21 mouse cellular contexts compared by ENCODE assay signal in the genomic region with DNA sequence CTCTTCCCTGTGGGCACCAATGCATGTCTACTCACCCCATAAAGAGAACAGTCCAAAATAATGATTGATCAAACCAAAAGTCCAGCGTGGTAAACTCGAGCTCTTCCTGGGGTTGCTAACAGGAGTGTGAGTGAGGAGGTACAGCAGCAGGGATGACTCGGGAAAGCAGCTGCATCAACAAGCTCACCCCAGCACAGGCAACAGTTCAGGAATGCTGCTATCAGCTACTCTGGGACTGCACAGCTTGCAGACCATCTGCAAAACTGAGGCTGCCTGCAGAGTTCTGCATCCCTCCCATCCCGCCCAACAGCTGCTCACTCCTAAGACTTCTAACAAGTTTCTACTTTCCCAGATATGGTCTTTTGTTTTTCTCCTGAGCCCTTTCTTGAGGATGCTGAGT. TPM values are rescaled to one million over a fixed set of nuclear protein-coding genes. Genes with fewer than 3 reads are reported as not detected.
DNase-seq lines count a peak whose midpoint lies in the region; ATAC-seq and TF ChIP-seq lines count a peak whose summit lies in the region.
"Had no signal": no experiment of that assay in that cellular context is flagged by ENCODE, and none has a peak within 500 bp of the region (broad histone marks: within the 10 kb centered on the region; RNA-seq: fewer than 3 reads in every experiment).

No protein-coding gene starts in this region.

- H3K4me1 ChIP-seq in midbrain, embryonic 11.5 days (ENCODE audit: control insufficient read depth, insufficient read depth, low read length): no peaks in the 10 kb centered on the region
- H3K4me1 ChIP-seq in midbrain, embryonic 10.5 days: no peaks in the 10 kb centered on the region
- H3K4me1 ChIP-seq in limb, embryonic 10.5 days: no peaks in the 10 kb centered on the region
- H3K4me1 ChIP-seq: embryonic facial prominence, embryonic 13.5 days; forebrain, embryonic 12.5 days; heart, embryonic 15.5 days; hindbrain, embryonic 10.5 days had no signal

- no peak overlapping the region for H3K9ac ChIP-seq in midbrain, embryonic 11.5 days (ENCODE audit: low read length)
- H3K9ac ChIP-seq: embryonic facial prominence, embryonic 13.5 days; forebrain, embryonic 12.5 days; heart, embryonic 15.5 days; hindbrain, embryonic 14.5 days had no signal

- H3K9me3 ChIP-seq in midbrain, embryonic 11.5 days (ENCODE audit: control insufficient read depth, low read length): no peaks in the 10 kb centered on the region
- no peaks in the 10 kb centered on the region for H3K9me3 ChIP-seq in midbrain, embryonic 10.5 days (replicated peaks)
- H3K9me3 ChIP-seq in limb, embryonic 10.5 days (replicated peaks): no peaks in the 10 kb centered on the region
- H3K9me3 ChIP-seq: embryonic facial prominence, embryonic 13.5 days; forebrain, embryonic 12.5 days; heart, embryonic 15.5 days; hindbrain, embryonic 10.5 days had no signal

- no peak for ATAC-seq in midbrain, embryonic 11.5 days (ENCODE audit: low FRiP score)
- ATAC-seq: CD4-positive, CD25-positive, alpha-beta regulatory T cell, adult 4 months had no signal

- 86% methylated on average over 4 of the region's 4 CpGs for WGBS in midbrain, embryonic 11.5 days
- 75% methylated on average over 4 of the region's 4 CpGs for WGBS in midbrain, embryonic 10.5 days
- WGBS in limb, embryonic 10.5 days: 81% methylated on average over 4 of the region's 4 CpGs

- H3K36me3 ChIP-seq in midbrain, embryonic 11.5 days (ENCODE audit: control insufficient read depth, insufficient read depth, low read length): peaks cover 24% of the 10 kb centered on the region
- H3K36me3 ChIP-seq in midbrain, embryonic 10.5 days: peaks cover 54% of the 10 kb centered on the region
- H3K36me3 ChIP-seq in limb, embryonic 10.5 days: peaks cover 56% of the 10 kb centered on the region

- TF ChIP-seq CTCF in brain, embryonic 14.5 days (IDR thresholded peaks at IDR 0.05; ENCODE audit: borderline replicate concordance, extremely low read depth, insufficient read depth, insufficient read length): no peak

- no peak for TF ChIP-seq POLR2A in brain, embryonic 14.5 days (IDR thresholded peaks at IDR 0.05; ENCODE audit: borderline replicate concordance, extremely low read depth, insufficient read depth, insufficient read length, poor library complexity, severe bottlenecking)

- peak; percentile 33 for DNase-seq in layer of hippocampus, adult 11-12 months (ENCODE audit: low spot score)
- no peak for DNase-seq in layer of hippocampus, postnatal 10 days (ENCODE audit: low spot score in 2 of 2)
- DNase-seq in midbrain, embryonic 11.5 days (ENCODE audit: low spot score, missing footprints): peak; percentile 51
- DNase-seq in midbrain, embryonic 10.5 days (ENCODE audit: low spot score): no peak
- peak; percentile 19 for DNase-seq in brain, embryonic 14.5 days (ENCODE audit: low read depth)
- DNase-seq in limb, embryonic 10.5 days (ENCODE audit: low spot score): no peak
- DNase-seq: adrenal gland, postnatal 10 days; cerebellum, adult 18-20 months; cerebellum, adult 9-11 months; cerebellum, postnatal 36 days; gastrocnemius, postnatal 10 days; heart, adult 2 months; heart, postnatal 14 days had no signal

- no peaks in the 10 kb centered on the region for H3K27me3 ChIP-seq in midbrain, embryonic 11.5 days (ENCODE audit: control insufficient read depth, insufficient read depth, low read length)
- no peaks in the 10 kb centered on the region for H3K27me3 ChIP-seq in midbrain, embryonic 10.5 days (ENCODE audit: low read depth, poor library complexity, severe bottlenecking)
- H3K27me3 ChIP-seq in limb, embryonic 10.5 days (ENCODE audit: low read depth, poor library complexity, severe bottlenecking): no peaks in the 10 kb centered on the region
- H3K27me3 ChIP-seq: forebrain, embryonic 12.5 days; heart, embryonic 15.5 days had no signal

- no peak overlapping the region for H3K4me2 ChIP-seq in midbrain, embryonic 11.5 days
- H3K4me2 ChIP-seq: embryonic facial prominence, embryonic 13.5 days; forebrain, embryonic 12.5 days; heart, embryonic 11.5 days; heart, embryonic 15.5 days; hindbrain, embryonic 14.5 days had no signal

- no peak overlapping the region for H3K27ac ChIP-seq in midbrain, embryonic 11.5 days (ENCODE audit: low read depth, low read length)
- H3K27ac ChIP-seq in midbrain, embryonic 10.5 days (replicated peaks): no peak overlapping the region
- H3K27ac ChIP-seq in limb, embryonic 10.5 days: no peak overlapping the region
- H3K27ac ChIP-seq: embryonic facial prominence, embryonic 13.5 days; forebrain, embryonic 12.5 days; heart, adult 2 months; heart, embryonic 15.5 days; hindbrain, embryonic 10.5 days; hindbrain, embryonic 14.5 days had no signal

- no peak overlapping the region for H3K4me3 ChIP-seq in midbrain, embryonic 11.5 days (ENCODE audit: low read depth, low read length)
- no peak overlapping the region for H3K4me3 ChIP-seq in midbrain, embryonic 10.5 days
- H3K4me3 ChIP-seq in limb, embryonic 10.5 days: no peak overlapping the region
- H3K4me3 ChIP-seq: embryonic facial prominence, embryonic 13.5 days; forebrain, embryonic 12.5 days; heart, adult 2 months; heart, embryonic 15.5 days; hindbrain, embryonic 10.5 days had no signal

RNA-seq across cellular contexts. Expression of gene Dnajb11, which starts 15.7 kb away (rescaled TPM):
- total RNA-seq in layer of hippocampus, postnatal 10 days (2021): 10 to 100 TPM; 64.5 to 66.4 TPM
- polyA plus RNA-seq in midbrain, embryonic 11.5 days (2014; fragmentation: Nextera tagmentation; extraction: Ambion mirVana): 100 and 104 TPM in 2 replicates
- 86.7 and 100 TPM in 2 replicates for polyA plus RNA-seq in midbrain, embryonic 10.5 days (2016; fragmentation: Nextera tagmentation; extraction: Ambion mirVana)
- polyA plus RNA-seq in brain, embryonic 14.5 days (2012; rRNA removed): 33.3 and 41.4 TPM in 2 replicates
- polyA plus RNA-seq in limb, embryonic 10.5 days (2016; fragmentation: Nextera tagmentation; extraction: Ambion mirVana): 98.1 and 106 TPM in 2 replicates

RNA-seq across cellular contexts. Expression of gene Tbccd1, which starts 15.9 kb away (rescaled TPM):
- total RNA-seq in layer of hippocampus, postnatal 10 days (2021): 10 to 100 TPM; 12.2 to 14.4 TPM
- 36.3 and 40.2 TPM in 2 replicates for polyA plus RNA-seq in midbrain, embryonic 11.5 days (2014; fragmentation: Nextera tagmentation; extraction: Ambion mirVana)
- polyA plus RNA-seq in midbrain, embryonic 10.5 days (2016; fragmentation: Nextera tagmentation; extraction: Ambion mirVana): 34.8 and 39.1 TPM in 2 replicates
- polyA plus RNA-seq in brain, embryonic 14.5 days (2012; rRNA removed): 18.8 and 22.0 TPM in 2 replicates
- 36.2 and 37.1 TPM in 2 replicates for polyA plus RNA-seq in limb, embryonic 10.5 days (2016; fragmentation: Nextera tagmentation; extraction: Ambion mirVana)

RNA-seq across cellular contexts. Expression of gene Ahsg, which starts 17.7 kb away (rescaled TPM):
- not detected for total RNA-seq in layer of hippocampus, postnatal 10 days (2021)
- polyA plus RNA-seq in midbrain, embryonic 11.5 days (2014; fragmentation: Nextera tagmentation; extraction: Ambion mirVana): 0.14 TPM in 1 of 2 replicates, not detected in the other
- not detected in 2 replicates for polyA plus RNA-seq in midbrain, embryonic 10.5 days (2016; fragmentation: Nextera tagmentation; extraction: Ambion mirVana)
- 0.24 and 0.44 TPM in 2 replicates for polyA plus RNA-seq in brain, embryonic 14.5 days (2012; rRNA removed)
- polyA plus RNA-seq in limb, embryonic 10.5 days (2016; fragmentation: Nextera tagmentation; extraction: Ambion mirVana): not detected in 2 replicates
- total RNA-seq: MEL had no signal
- polyA plus RNA-seq: CD4-positive, CD25-positive, alpha-beta regulatory T cell, adult 4 months; embryonic facial prominence, embryonic 13.5 days; forebrain, embryonic 12.5 days; hindbrain, embryonic 14.5 days had no signal

RNA-seq across cellular contexts. Expression of gene Fetub, which starts 44.8 kb away (rescaled TPM):
- total RNA-seq in layer of hippocampus, postnatal 10 days (2021): under 1 TPM; 0.31 to 0.34 TPM
- polyA plus RNA-seq in midbrain, embryonic 11.5 days (2014; fragmentation: Nextera tagmentation; extraction: Ambion mirVana): not detected in 2 replicates
- not detected in 2 replicates for polyA plus RNA-seq in midbrain, embryonic 10.5 days (2016; fragmentation: Nextera tagmentation; extraction: Ambion mirVana)
- 0.11 TPM in 1 of 2 replicates, not detected in the other for polyA plus RNA-seq in brain, embryonic 14.5 days (2012; rRNA removed)
- not detected in 2 replicates for polyA plus RNA-seq in limb, embryonic 10.5 days (2016; fragmentation: Nextera tagmentation; extraction: Ambion mirVana)
- total RNA-seq: heart, postnatal 14 days; MEL had no signal
- polyA plus RNA-seq: CD4-positive, CD25-positive, alpha-beta regulatory T cell, adult 4 months; forebrain, embryonic 12.5 days; heart, embryonic 15.5 days; hindbrain, embryonic 10.5 days; hindbrain, embryonic 14.5 days had no signal

Comparison
In these comparisons a context has a peak if more than half of its experiments do, and no peak if none do; other contexts are left out.
1. DNase-seq: peak in layer of hippocampus, adult 11-12 months (single experiment), midbrain, embryonic 11.5 days (single experiment) and brain, embryonic 14.5 days (single experiment); none in layer of hippocampus, postnatal 10 days (0 of 2), midbrain, embryonic 10.5 days (single experiment) and limb, embryonic 10.5 days (single experiment).